Mouse (Mus musculus) cerebellum, adult 18-20 months (tissue): Measurements from ENCODE around the gene C1ra.
"Not testable (repeated sequence)": the region's sequence is repeated elsewhere in the genome, so short reads cannot be mapped to it uniquely, and the experiment has no call there.

ENCODE experiments used
- DNase-seq, 2 experiments: peaks; one replicate each; pipeline ENCODE4 v3.0.0; 2021

C1ra gene

DNA sequence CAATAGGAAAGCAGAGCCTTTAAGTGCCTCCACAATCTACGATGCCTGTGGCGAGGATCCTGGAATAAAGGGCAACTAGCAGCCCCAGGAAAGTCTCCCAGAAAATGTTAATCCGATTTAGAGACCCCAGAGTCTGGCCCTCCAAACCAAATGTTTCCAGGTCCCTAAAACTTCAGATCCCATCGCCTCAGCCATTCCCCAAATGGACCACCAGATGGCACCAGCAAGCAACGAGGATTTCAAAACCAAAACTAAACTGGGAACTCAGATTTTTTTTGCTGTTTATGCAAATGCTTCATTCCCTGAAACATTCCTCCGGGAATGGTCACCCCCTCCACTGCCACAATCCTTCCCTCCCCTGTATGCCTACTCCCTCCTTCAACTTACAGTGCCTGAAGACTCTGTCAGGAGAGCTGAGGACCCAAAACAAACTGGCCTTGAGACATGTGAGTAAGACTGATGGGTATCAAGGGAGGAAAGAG lies at the start of gene C1ra:
Gene C1ra, plus strand, starts transcription at position 51 of the 482 bp plus-strand sequence.
- DNase-seq, result peak; percentile 50 to 75

DNA sequence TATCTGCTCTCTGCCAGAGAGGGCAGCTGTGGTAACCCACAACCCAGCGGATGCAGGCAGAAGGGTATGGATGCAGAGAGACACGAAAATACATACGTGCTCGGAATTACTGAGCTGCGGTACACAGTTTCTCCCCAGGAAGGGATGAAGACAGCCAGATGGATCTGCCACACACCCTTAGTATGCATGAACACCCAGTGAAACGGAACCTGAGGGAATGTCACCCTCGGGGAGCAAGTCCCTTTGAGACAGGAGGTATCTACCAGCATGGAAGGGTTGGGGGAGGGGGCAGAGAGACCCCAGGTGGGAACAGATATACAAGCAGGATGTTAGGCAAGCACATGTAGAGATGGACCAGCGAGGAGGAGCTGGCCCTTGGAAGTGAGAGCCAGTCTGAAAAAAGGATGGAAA lies 48.3 kb upstream of the C1ra start:
- DNase-seq, result peak; percentile 47 to 55

DNA sequence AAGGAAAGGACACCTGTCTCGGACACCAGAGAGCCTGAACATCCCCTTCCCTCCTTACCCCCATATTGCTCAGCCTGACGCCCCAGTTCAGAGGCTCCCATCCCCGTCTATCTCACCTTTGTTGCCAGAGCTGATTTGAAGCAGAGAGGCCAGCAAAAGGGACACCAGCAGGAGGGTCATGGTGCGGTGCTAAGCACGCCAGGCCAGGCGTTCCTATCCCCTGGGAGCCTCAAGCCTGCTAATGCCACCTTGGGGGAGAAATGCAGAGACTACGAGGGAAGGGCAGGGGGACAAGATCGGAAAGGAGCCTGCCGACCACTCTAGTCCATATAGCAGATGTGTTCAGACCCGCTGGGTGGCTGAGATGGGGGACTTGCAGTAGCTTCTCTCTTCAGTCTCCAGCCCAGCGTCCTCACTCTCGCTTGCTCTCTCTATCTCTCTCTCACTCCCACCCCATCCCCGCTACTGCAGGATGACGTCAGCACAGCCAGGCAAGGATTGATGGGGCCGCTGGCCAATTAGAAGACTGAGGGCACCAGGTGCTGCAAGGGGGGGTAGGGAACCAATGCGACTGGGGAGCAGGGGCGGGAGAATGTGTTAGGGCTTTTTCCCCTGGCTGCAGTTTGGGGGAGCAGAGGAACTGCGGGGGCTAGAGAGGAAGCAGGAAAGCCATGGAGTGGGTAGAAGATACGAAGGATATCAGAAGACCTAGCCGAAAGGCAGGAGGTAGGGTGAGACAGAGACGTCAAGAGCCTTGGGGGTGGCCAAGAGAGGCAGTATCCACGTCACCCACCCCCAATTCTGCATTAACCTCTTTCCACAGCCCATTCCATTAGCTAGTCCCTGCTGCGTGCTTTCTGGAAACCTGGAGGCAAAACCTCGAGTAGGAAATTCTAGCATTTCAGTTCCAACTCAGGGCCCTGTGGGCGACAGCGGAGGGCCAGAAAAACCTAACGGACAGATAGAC lies 47.6 kb upstream of the C1ra start, which contains the start of gene Clstn3:
Gene Clstn3, minus strand, starts transcription at position 490 of the 967 bp plus-strand sequence.
- DNase-seq, result peak; percentile 96 to 98

DNA sequence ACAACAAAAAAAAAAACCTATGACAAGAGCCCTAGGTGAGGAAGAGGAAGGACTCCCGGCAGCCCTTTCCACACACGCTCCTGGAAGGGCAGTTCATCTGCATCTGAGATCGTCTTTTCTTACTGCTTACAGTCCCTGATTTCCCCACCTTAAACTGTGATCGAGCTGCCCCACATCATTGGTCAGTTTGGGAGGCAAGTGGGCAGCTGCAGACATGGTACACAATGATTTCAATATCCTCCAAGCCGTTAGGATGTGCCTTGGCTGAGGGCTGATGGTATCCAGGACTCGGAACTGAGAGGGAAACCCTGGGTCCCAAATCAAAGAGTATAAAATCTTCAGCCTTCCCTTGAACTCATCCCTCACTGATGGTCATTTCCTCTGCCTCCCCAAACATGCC lies 46.9 kb upstream of the C1ra start:
- no peak for DNase-seq

DNA sequence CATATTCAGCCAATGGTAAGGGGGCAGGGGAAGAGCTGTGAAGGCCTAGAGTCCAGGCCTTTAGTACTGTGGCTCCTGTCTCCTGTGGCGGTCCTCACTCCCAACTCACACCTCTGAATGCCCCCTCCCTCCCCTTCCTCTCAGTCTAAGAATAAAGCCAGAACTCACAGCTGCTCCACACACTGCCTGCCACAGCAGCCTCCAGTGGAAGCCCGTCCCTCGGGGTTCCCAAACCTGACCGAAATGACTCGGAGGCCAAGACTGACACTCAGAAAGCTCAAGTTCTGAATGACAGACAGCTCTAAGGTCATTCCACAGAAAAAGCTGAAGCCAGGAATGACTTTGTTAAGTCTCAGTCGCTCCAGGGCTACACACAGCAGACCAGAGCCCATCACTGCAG lies 46.5 kb upstream of the C1ra start:
- DNase-seq, result no peak

DNA sequence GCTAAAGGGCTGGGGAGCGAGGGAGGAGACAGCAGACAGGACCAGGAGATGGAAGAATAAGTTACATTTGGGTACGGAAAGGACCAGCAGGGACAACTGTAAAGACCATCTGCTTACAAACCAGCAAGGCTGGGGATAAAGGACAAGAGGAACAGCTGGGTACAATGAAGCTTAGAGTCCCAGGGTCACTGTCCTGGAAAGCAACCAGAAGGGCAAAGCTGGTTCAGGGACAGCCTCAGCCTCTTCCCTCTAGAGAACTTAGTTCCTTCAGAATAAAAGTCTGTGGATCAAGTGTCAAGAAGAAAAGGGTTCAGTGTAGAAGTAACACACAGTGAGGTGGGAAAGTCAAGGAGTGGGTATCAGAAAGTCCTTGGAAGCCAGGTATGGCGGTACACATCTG lies 41.1 kb upstream of the C1ra start:
- DNase-seq, result no peak

DNA sequence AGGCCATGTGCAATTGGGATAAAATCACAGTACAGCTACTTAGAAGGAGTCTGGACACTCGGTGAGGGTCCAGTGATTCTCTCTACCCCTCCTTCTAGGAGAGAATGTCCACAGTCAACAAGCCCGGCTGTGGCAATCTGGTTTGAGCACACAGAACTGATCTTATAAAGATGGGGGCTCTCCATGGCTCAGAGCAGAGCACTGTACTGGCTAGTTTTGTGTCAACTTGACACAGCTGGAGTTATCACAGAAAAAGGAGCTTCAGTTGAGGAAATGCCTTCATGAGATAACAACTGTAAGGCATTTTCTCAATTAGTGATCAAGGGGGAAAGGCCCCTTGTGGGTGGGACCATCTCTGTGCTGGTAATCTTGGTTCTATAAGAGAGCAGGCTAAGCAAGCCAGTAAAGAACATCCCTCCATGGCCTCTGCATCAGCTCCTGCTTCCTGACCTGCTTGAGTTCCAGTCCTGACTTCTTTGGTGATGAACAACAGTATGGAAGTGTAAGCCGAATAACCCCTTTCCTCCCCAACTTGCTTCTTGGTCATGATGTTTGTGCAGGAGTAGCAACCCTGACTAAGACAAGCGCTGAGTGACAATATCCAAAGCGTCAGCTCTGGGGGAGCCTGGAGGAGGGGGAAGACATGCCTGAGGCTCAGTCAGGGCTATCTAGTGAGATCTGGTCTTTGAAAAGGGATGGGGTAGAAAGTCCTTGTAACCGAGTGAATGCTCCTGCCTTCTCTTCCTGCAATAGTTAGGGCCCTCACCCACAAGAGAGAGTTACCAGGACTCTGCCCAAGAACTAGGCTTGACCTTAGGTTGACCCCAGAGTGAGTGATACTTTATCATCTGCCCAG lies 40.2 kb upstream of the C1ra start:
- not testable (repeated sequence) for DNase-seq

DNA sequence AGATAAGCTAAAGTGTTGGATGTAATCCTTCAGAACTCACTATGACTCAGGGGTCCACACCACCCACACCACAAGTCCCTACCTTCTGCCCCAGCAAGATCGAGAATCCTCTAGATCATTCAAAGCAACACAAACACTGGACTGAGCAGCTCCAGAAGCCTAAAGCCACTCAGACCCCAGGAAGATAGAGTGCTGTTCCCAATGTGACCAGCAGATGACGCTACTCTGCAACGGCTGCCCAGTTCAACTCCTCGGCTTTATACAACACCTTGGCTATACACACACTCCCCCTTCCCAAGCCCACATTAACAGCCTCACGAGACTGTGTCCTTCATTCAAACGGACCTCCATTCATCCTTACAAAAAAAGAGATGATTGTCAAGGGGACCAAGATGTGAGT lies 39.4 kb upstream of the C1ra start:
- peak; percentile 58 to 73 for DNase-seq

DNA sequence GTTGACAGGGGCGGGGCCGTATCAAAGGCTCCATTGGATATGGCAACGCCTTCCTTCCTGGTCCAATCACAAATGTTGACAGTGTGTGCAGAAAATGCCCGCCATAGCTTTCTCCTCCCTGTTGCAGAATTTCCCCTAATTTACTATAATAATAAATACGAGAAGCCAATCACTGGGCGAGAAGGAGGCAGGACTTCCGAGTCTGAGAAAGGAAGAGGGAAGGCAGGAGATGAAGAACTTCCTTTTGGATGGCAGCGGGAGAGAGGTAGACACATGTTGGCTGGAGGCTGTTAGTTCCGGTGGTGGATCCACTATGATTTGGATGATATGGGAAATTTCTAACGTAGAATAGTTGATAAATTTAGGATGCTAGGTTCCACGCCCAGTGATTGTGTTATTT lies 37.6 kb upstream of the C1ra start:
- DNase-seq, result no peak

DNA sequence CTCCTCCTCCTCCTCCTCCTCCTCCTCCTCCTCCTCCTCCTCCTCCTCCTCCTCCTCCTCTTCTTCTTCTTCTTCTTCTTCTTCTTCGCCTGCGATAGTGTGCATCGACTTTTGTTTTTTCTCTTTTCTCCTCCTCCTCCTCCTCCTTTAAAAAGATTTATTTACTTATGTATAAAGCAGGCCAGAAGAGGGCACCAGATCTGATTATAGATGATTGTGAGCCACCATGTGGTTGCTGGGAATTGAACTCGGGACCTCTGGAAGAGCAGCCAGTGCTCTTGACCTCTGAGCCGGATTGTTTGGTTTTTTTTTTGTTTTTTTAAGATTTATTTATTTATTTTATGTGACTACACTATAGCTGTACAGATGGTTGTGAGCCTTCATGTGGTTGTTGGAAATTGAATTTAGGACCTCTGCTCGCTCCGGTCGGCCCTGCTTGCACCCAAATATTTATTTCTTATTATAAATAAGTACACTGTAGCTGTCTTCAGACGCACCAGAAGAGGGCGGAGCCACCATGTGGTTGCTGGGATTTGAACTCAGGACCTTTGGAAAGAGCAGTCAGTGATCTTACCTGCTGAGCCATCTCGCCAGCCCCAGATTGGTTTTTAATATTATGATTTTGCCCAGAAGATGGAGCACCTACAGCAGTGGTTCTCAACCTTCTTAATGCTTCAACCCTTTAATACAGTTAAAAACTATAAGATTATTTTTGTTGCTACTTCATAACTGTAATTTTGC lies 36.7 kb upstream of the C1ra start:
- DNase-seq, result not testable (repeated sequence)

DNA sequence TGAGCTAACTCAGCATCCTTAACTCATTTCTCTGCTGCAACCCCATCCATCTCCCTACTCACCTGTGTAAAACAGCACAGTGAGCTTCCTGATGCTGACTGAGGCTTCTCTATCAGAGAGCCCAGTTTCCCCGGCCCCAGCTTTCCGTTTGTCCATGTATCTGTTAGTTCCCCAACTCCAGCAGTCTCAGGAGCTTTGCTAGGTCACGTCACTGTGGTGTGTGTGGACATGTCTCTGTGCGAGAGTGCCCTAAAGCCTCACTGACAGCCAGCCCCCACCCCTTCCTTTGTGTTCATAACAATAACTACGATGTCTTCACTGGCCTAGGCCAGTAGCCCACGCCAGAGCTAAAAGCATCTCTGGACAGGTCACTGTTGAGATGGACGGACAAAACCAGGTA lies 36.0 kb upstream of the C1ra start:
- no peak for DNase-seq

DNA sequence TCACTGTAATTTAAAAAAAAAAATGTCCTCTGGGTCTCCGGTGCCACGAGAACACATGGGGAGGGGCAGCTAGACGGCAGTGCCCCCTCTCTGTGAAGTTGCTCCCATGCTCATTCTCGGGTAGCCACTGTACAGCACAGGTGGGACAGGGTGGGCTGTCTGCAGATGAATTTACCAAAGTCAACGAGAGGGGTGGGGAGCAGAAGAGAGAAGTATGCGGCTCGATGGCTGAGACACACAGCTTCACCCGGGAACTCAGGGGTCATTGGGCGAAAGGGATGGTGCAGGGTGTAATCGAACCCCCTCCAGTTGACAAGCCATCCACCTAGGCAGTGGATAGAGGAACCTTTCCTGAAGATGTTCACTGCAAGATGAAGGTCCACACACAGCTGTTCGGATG lies 35.4 kb upstream of the C1ra start:
- DNase-seq, result no peak

DNA sequence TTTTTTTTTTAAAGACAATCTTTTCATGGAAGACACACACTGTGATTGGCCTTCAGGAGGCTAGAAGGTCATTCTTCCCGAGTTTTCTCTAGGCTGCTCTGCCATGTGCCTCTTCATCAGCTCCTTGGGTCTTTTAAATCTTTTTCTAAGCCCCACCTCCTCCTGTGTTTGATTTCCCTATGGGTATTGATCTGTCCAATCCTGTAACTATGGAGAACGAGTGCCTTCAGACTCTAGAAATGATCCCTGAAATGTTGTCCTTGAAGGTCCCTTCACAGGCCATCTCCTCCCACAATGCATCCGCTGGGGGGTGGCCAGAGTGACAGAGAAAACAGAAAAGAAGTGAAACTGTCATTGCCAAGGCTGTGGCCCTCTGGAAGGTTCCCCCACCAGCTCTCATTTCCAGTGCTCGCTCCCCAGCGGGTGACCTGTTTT lies 35.0 kb upstream of the C1ra start:
- no peak for DNase-seq

DNA sequence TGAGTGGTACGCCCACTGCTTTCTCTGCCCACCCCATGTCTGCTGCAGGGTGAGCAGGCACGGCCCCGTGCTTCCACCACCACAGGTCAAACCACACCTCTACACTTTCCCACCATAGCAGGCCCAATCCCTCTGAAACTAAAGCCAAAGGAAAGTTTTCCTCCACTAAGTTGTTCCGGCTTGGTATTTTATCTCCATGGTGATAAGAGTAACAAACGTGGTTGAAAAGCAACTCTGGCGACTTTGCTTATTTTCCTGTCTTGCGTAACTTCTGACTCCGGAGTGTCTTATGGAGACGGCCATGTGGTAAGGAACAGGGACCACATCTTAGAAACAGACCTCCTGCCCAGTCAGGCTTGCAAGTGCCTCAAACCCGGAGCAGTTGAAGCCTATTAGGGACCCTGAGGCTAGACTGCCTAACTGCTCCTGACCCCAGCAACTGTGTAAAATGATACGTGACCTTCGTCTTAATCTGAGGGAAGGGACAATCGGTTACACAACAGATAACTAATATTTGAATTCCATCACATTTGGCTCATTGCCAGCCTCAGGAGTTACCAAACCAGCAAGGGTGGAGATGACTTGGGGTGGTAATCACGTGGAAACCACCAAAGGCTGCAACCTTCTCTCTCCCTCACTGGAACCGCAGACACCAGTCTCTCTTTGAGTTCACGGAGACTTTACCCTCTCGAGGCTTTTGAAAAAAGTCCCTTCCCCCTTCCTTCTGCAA lies 34.1 kb upstream of the C1ra start:
- DNase-seq, result no peak

DNA sequence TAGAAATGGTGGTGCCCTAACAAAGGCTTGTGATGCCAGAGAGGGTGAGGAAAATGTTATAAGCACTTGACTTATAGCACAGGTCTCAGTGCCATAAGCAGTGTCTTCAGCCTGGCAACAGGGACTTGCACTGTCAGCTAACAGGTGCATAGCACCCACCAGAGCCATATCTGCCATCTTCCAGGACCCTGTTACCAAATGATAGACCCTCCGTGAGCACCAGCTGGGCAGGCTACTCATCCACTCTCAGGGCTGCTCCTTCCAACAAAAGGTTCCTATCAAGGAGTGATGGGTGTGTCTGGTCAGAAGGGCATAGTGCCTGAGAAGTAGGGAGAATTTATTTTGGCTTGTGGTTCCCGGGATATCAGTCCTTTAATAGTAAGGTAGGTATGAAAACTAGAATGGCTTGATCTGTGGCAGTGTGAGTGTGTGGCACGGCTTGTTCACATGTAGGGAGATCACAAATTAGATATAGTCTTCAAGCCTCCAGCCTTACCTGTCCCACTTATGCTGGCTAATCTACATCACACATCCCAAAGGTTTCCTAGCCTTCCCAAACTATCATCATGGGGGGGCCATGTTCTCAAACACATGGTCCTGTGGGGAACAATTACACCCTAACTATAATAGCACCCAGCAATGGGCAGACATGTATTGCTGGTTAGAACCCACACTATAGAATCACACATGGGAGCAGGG lies 33.2 kb upstream of the C1ra start:
- DNase-seq, result no peak

DNA sequence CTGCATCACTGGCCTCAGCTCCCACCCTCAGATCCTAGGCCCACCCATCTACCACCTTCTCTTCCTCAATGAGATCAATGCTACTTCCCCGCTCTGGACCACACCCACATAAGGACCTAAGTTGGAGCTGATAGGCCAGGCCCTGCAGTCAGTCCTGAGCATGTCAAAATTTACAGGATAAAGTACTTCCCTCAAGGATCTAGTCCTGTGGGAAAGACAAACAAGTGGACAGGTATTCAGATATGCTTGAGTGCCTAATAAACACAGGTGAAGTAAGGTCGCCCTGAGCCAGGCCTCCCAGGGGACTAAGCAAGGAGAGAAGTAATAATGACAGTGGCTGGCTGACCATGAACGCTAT lies 32.7 kb upstream of the C1ra start:
- DNase-seq, result no peak

DNA sequence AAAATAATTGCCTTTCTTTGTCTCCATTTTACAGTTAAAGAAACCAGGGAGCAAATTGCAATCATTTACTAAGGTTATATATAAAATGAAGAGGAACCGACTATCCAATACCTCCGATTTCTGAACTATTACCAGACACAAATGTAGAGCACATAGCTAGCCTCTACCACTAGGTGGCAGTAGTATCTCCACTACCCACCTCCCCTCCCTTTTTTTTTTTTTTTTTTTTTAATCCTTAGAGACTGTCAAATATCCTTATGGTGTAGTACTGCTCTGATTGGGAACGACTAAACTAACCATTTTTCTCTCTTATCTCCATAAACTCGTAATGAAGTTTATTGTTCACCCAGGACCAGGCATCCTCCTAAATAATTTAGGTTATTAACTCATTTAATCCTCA lies 31.9 kb upstream of the C1ra start:
- DNase-seq, result peak; percentile 35 to 44

DNA sequence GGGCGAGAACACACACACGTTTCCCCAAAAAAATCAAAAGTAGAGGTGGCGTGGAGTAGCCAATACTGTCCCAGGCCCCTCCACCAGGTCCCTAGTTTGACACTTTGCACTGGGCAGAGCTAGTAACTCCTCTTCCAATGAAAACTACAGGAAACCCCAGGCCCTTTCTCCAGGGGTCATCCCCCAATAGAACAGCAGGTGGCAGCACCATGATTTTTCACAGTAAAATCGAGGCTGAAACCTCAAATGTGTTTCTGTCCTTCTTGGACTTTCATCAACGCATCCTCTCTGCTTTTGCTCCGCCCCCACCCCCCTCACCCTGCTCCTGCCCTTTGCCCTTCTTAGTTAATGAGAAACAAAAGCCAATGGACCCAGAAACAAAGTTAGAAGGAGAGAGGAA lies 30.6 kb upstream of the C1ra start:
- DNase-seq, result peak; percentile 52 to 54

DNA sequence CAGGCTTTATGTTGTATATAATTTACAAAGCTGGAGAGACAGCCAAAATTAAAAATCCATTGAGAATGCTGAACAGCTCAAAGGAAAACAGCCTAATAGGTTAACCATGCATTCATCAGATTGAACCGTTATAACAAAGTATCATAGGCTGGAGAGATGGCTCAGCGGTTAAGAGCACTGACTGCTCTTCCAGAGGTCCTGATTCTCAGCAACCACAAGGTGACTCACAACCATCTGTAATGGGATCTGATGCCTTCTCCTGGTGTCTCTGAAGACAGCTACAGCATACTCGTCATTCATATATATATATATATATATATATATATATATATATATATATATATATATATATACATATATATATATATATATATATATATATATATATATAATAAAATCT lies 28.4 kb upstream of the C1ra start:
- not testable (repeated sequence) for DNase-seq

DNA sequence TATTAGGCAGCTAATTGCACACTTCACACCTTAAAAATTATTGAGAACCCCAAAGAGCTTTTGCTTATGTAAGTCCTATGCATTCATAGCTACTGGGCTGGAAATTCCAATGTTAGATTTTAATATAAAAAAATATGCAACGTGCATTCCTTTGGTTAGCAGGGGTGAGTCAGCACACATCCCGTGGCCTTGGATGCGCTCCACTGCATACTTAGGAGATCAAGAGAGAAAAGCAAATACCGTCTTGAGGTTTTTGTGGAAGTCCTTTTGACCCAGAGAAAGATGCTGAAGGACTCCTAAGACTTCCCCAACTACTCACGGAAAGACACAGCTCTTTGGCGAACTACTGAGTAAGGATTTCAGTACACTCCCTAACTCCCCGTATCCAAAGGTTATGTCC lies 27.4 kb upstream of the C1ra start:
- no peak for DNase-seq

DNA sequence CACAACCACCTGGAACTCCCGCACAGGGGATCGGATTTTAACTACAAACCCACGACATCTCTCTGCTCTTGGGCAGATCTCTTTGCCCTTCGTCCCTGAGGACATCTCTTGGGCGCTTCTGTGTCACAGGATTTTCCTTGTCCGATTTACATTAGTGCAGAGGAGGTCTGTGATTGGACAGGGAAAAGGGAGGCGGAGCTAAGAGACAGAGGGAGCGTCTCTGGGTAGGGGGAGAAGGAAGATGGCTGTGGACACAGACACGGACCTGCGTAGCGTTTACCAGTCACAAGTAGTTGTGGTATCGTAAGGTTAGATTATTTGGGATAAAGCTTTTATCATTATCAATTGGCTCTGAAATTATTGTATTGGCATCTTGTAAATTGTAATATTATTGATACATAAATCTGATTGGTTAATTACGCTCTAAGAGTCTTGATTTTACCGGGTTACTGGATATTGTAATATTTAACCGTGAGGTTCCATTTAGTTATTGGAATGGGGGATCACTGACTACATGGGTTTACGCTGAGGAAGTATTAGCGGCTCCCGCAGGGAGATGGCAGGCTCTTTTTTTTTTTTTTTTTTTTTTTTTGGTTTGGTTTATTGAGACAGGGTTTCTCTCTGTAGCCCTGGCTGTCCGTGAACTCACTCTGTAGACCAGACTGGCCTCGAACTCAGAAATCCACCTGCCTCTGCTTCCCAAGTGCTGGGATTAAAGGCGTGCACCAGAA lies 26.6 kb upstream of the C1ra start:
- DNase-seq, result no peak
